16 mouse cellular contexts compared by ENCODE assay signal in genomic region chr10:90897894-90898293, GRCm38 (mm10).
"Had no signal": no experiment of that assay in that cellular context is flagged by ENCODE, and none has a peak within 500 bp of the region (broad histone marks: within the 10 kb centered on the region; RNA-seq: fewer than 3 reads in every experiment).

No protein-coding gene starts in this region.

- ATAC-seq: intestine, embryonic 16.5 days; midbrain, embryonic 15.5 days had no signal

- DNase-seq: kidney, adult 2 months; layer of hippocampus, postnatal 36 days; left cerebral cortex, postnatal 4 days; lung, adult 18-20 months; lung, postnatal 36 days; retina, postnatal 1 day; right cerebral cortex, postnatal 4 days; spleen, adult 18-20 months; thymus, adult 2 months; thymus, postnatal 25 days had no signal

- H3K9ac ChIP-seq: limb, embryonic 13.5 days; liver, embryonic 14.5 days; midbrain, embryonic 15.5 days; neural tube, embryonic 12.5 days had no signal

- H3K4me2 ChIP-seq: limb, embryonic 13.5 days; midbrain, embryonic 15.5 days; neural tube, embryonic 12.5 days had no signal

- H3K9me3 ChIP-seq: limb, embryonic 13.5 days; midbrain, embryonic 10.5 days; midbrain, embryonic 15.5 days; neural tube, embryonic 12.5 days had no signal

- H3K27ac ChIP-seq: limb, embryonic 13.5 days; liver, embryonic 14.5 days; midbrain, embryonic 10.5 days; midbrain, embryonic 15.5 days; neural tube, embryonic 12.5 days had no signal

- H3K4me1 ChIP-seq: limb, embryonic 13.5 days; midbrain, embryonic 10.5 days; midbrain, embryonic 15.5 days; neural tube, embryonic 12.5 days had no signal

- H3K4me3 ChIP-seq: limb, embryonic 13.5 days; midbrain, embryonic 10.5 days; midbrain, embryonic 15.5 days; neural tube, embryonic 12.5 days had no signal

- H3K27me3 ChIP-seq: midbrain, embryonic 15.5 days; neural tube, embryonic 12.5 days had no signal

- H3K36me3 ChIP-seq: limb, embryonic 13.5 days; midbrain, embryonic 10.5 days; midbrain, embryonic 15.5 days; neural tube, embryonic 12.5 days had no signal
